Mouse (Mus musculus) heart, embryonic 15.5 days (tissue): ENCODE measurements around the gene Sv2b. TPM values are rescaled to one million over a fixed set of nuclear protein-coding genes. Genes with fewer than 3 reads are reported as not detected.
"Not testable (repeated sequence)": the region's sequence is repeated elsewhere in the genome, so short reads cannot be mapped to it uniquely, and the experiment has no call there.

Experiments
- ATAC-seq: fragments of 200-750 bp; cut with Nextera tagmentation; replicated peaks from 2 replicates; pipeline ENCODE4 v1.8.0; 2017; ENCODE audit warnings: low read depth, moderate TSS enrichment; ENCODE audit not compliant: insufficient number of reproducible peaks, insufficient read depth, low FRiP score
- H3K27ac ChIP-seq: fragments of 300-500 bp; sonication (generic); 2 replicates; pipeline ENCODE4 v1.5.1; 2015; ENCODE audit warnings: mild to moderate bottlenecking, inconsistent platforms
- H3K27me3 ChIP-seq: fragments of 300-500 bp; sonication (generic); 2 replicates; pipeline ENCODE4 v1.6.1; 2015; ENCODE audit warnings: inconsistent platforms
- H3K36me3 ChIP-seq: fragments of 300-500 bp; sonication (generic); 2 replicates; pipeline ENCODE4 v1.6.1; 2015; ENCODE audit warnings: mild to moderate bottlenecking, inconsistent platforms
- H3K4me1 ChIP-seq: fragments of 300-500 bp; sonication (generic); replicated peaks from 2 replicates; pipeline ENCODE4 v1.6.1; 2015; ENCODE audit warnings: inconsistent platforms
- H3K4me2 ChIP-seq: fragments of 300-500 bp; sonication (generic); 2 replicates; pipeline ENCODE4 v1.6.1; 2015; ENCODE audit warnings: inconsistent platforms, mild to moderate bottlenecking, moderate library complexity
- H3K4me3 ChIP-seq: fragments of 300-500 bp; sonication (generic); 2 replicates; pipeline ENCODE4 v1.5.1; 2015; ENCODE audit warnings: mild to moderate bottlenecking, inconsistent platforms
- H3K9ac ChIP-seq: fragments of 300-500 bp; sonication (generic); 2 replicates; pipeline ENCODE4 v1.6.1; 2015; ENCODE audit warnings: mild to moderate bottlenecking, inconsistent platforms
- H3K9me3 ChIP-seq: fragments of 300-500 bp; sonication (generic); replicated peaks from 2 replicates; pipeline ENCODE4 v1.6.1; 2016; ENCODE audit warnings: inconsistent platforms
- WGBS: fragments of 180-500 bp; shearing (Covaris S2); methylation state at CpG from one replicate; pipeline ENCODE4 v1.1.7; 2015; ENCODE audit warnings: mixed read lengths; 5-methylcytosine and 5-hydroxymethylcytosine counted together
- polyA plus RNA-seq: library from polyadenylated mRNA; unstranded; fragments of >200 nt; fragmentation: Nextera tagmentation; extraction: Ambion mirVana; gene quantifications from 2 replicates; pipeline ENCODE4 v1.2.1, GENCODE M21; 2015

Sv2b gene
- polyA plus RNA-seq, 1 experiment from 2014 or later: 0.49 TPM

DNA sequence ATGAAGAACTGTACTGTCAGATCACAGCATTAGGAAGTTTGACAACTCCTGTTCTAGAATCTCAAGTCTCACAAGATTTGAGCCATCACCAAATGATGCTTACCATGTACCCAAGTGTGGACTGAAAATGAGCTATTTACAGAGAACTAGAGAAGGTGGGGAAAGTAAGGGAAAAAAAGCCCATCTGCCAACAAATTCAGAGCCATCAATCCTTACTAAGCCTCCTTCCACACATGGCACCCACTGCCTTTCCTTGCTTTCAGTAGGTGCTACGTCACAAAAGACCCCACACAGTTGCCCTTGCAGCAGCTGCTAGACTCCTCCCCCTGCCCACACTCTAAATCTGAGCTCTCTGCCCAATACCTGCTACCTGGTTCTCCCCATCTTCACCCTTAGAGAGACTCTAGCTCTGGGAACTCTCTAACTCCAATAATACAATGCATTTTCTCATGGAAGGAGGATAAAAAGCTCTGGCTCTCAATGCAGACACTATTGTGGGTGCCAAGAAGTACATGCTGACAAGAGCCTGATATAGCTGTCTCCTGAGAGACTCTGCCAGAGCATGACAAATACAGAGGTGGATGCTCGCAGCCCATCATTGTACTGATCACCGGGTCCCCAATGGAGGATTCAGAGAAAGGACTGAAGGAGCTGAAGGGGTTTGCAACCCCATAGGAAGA, 101.0 kb downstream of the Sv2b start:
- Histone ChIP-seq H3K4me1 (no peaks in the 10 kb centered on the region), H3K27ac (no peak overlapping the region), H3K4me2 (no peak overlapping the region), H3K36me3 (no peaks in the 10 kb centered on the region), H3K27me3 (no peaks in the 10 kb centered on the region), H3K9me3 (no peaks in the 10 kb centered on the region), H3K4me3 (no peak overlapping the region), H3K9ac (no peak overlapping the region)
- 67% methylated on average over 3 of the region's 3 CpGs for WGBS
- ATAC-seq: no peak

DNA sequence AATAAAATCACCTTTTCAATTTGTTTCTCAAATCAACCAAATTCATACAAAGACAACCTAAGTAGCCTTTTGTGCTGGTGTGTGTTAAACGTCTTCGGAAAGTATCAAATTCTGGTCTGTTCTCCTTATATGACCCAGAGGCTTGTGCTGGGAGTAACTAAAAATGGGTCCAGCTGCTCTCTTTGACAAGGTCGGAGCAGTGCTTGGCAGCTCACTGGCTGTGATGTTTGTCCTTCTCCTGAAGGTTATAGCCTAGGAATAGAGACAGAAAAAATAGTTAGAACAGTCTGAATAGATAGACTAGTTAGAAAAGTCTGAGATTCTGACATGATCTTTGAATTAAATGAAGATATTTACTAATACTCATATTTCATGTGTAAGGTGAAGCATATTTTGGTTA, 102.4 kb downstream of the Sv2b start:
- H3K9ac ChIP-seq: no peak overlapping the region
- WGBS: 71% methylated on average over 3 of the region's 3 CpGs
- H3K36me3 ChIP-seq: no peaks in the 10 kb centered on the region
- H3K27ac ChIP-seq: no peak overlapping the region
- no peaks in the 10 kb centered on the region for H3K9me3 ChIP-seq
- no peaks in the 10 kb centered on the region for H3K27me3 ChIP-seq
- H3K4me3 ChIP-seq: no peak overlapping the region
- no peaks in the 10 kb centered on the region for H3K4me1 ChIP-seq
- no peak for ATAC-seq
- H3K4me2 ChIP-seq: no peak overlapping the region

DNA sequence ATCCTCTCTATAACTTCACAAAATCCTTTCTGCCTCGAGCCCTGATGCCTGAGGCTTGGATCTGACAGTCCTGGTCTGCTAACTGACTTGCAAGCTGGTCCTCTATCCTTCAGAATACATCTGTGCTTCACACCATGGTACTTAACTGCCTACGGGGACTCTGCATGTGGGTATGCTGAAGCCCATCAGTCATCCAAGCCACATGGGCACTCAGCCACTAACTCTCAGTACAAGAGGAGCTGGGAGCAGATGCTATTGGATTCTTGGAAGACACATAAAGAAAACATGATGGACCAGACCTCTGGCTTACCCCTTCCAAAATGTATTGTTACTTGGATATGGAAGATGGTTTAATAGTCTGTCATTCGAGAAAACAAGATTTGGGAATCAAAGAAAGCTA, 103.7 kb downstream of the Sv2b start:
- no peak overlapping the region for H3K4me2 ChIP-seq
- H3K27ac ChIP-seq: no peak overlapping the region
- H3K36me3 ChIP-seq: no peaks in the 10 kb centered on the region
- no peaks in the 10 kb centered on the region for H3K27me3 ChIP-seq
- no peak overlapping the region for H3K9ac ChIP-seq
- no peak for ATAC-seq
- 71% methylated on average over 3 of the region's 3 CpGs for WGBS
- no peaks in the 10 kb centered on the region for H3K4me1 ChIP-seq
- no peaks in the 10 kb centered on the region for H3K9me3 ChIP-seq
- H3K4me3 ChIP-seq: no peak overlapping the region

DNA sequence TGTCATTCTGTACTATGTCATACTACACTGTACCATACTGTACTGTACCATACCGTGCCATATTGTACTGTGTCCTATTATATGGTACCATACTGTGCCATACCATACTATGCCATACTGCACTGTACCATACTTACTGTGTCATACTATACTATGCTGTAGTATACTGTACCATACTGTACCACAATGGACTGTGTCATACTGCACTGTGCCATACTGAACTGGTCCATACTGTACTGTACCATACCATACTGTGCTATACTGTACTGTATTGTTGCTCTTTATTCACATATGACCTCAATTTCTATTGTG, 114.2 kb downstream of the Sv2b start:
- not testable (repeated sequence) for H3K27ac ChIP-seq, H3K9ac ChIP-seq, H3K36me3 ChIP-seq, H3K4me2 ChIP-seq, H3K27me3 ChIP-seq, H3K9me3 ChIP-seq, H3K4me3 ChIP-seq, ATAC-seq, H3K4me1 ChIP-seq
- WGBS: 91% methylated on average over 1 of the region's 1 CpGs

GRCm38 (mm10) chr7:75194158-75194918, 114.7 kb downstream of the Sv2b start:
- peak; percentile 31; the same call in 1 of the 2 replicates for ATAC-seq
- no peaks in the 10 kb centered on the region for H3K27me3 ChIP-seq
- no peak overlapping the region for H3K9ac ChIP-seq
- H3K4me3 ChIP-seq: no peak overlapping the region
- WGBS: 91% methylated on average over 4 of the region's 4 CpGs
- no peak overlapping the region for H3K4me2 ChIP-seq
- no peaks in the 10 kb centered on the region for H3K9me3 ChIP-seq
- H3K4me1 ChIP-seq: no peaks in the 10 kb centered on the region
- H3K36me3 ChIP-seq: no peaks in the 10 kb centered on the region
- no peak overlapping the region for H3K27ac ChIP-seq

GRCm38 (mm10) chr7:75190192-75190591, 118.9 kb downstream of the Sv2b start:
- Histone ChIP-seq H3K27ac (no peak overlapping the region), H3K4me3 (no peak overlapping the region), H3K27me3 (no peaks in the 10 kb centered on the region), H3K9me3 (no peaks in the 10 kb centered on the region), H3K36me3 (no peaks in the 10 kb centered on the region), H3K4me2 (no peak overlapping the region), H3K9ac (no peak overlapping the region), H3K4me1 (no peaks in the 10 kb centered on the region)
- no peak for ATAC-seq
- 70% methylated on average over 3 of the region's 3 CpGs for WGBS

DNA sequence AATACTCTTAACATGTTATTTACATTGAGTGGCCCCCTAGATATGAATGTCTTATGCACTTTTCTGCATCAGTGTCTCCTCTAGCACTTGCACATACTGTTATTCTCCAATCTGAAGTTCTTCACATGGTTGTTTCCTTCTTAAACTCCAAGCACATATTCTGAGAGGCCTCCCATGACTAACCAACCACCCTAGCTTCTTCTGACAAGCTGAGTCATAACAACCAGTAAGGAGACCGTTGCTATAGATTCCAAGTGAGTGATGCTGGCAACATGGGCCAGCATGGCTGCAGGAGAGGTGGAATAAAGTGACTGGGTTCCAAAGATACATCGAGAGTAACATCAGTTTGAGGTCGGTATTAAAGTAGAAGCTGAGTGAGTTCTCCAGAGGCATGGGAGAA, 134.0 kb downstream of the Sv2b start:
- ATAC-seq: no peak
- no peaks in the 10 kb centered on the region for H3K9me3 ChIP-seq
- 81% methylated on average over 3 of the region's 3 CpGs for WGBS
- no peak overlapping the region for H3K9ac ChIP-seq
- no peaks in the 10 kb centered on the region for H3K4me1 ChIP-seq
- no peak overlapping the region for H3K4me2 ChIP-seq
- H3K27me3 ChIP-seq: no peaks in the 10 kb centered on the region
- no peaks in the 10 kb centered on the region for H3K36me3 ChIP-seq
- no peak overlapping the region for H3K27ac ChIP-seq
- H3K4me3 ChIP-seq: no peak overlapping the region

DNA sequence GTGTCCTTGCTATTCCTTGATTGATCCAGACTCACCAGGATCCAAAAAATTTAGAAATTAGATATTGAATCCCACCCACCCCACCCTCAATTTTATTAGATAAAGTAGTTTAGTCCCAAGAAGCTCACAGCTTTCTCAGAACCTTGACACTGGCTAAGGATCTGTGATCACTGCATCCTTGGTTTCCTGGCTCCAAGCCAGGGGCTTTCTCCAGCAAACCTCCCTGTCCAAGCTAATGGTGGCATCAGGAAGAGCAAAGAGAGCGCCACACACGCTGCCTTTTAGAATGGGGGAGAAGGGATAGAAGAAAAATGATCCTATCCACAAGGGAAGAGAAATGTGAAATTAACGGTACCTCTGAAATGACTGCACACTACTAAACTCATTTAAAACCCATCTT, 141.6 kb downstream of the Sv2b start:
- no peak for ATAC-seq
- no peaks in the 10 kb centered on the region for H3K9me3 ChIP-seq
- H3K4me2 ChIP-seq: no peak overlapping the region
- H3K27ac ChIP-seq: no peak overlapping the region
- no peaks in the 10 kb centered on the region for H3K4me1 ChIP-seq
- no peak overlapping the region for H3K9ac ChIP-seq
- no peaks in the 10 kb centered on the region for H3K27me3 ChIP-seq
- H3K4me3 ChIP-seq: no peak overlapping the region
- WGBS: 82% methylated on average over 3 of the region's 3 CpGs
- no peaks in the 10 kb centered on the region for H3K36me3 ChIP-seq

- Histone ChIP-seq H3K4me3 (no peak overlapping the region), H3K36me3 (no peaks in the 10 kb centered on the region), H3K27me3 (no peaks in the 10 kb centered on the region), H3K9ac (no peak overlapping the region), H3K9me3 (no peaks in the 10 kb centered on the region), H3K4me2 (no peak overlapping the region), H3K4me1 (peaks cover 11% of the 10 kb centered on the region), H3K27ac (no peak overlapping the region)
- ATAC-seq: no peak
- 71% methylated on average over 1 of the region's 1 CpGs for WGBS
These were observed 161.9 kb downstream of the Sv2b start for GRCm38 (mm10) chr7:75147174-75147573.

DNA sequence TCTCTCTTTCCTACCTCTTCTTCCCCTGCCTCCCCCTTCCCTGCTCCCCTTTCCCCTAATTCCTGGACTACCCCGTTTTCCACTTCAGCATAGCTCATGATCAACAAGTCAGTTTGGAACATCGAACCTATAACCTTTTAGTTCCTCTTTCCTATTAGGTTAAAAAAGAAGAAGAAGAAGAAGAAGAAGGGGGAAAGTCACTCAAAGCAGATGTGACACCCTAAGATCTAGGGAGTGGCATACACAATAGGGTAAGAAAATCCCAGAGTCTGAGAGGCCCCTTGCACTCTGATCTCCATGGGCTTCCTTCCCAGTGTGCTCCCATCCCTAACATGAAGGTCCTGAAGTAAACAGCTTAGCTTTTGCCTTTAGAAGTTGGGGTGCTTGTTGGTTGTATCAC, 166.3 kb downstream of the Sv2b start:
- Histone ChIP-seq H3K36me3 (no peaks in the 10 kb centered on the region), H3K9me3 (no peaks in the 10 kb centered on the region), H3K27me3 (peaks cover 6% of the 10 kb centered on the region; the same call in 1 of the 2 replicates), H3K27ac (no peak overlapping the region), H3K4me3 (no peak overlapping the region), H3K4me2 (no peak overlapping the region), H3K4me1 (peaks cover 16% of the 10 kb centered on the region), H3K9ac (no peak overlapping the region)
- WGBS: 39% methylated on average over 2 of the region's 2 CpGs
- ATAC-seq: no peak

DNA sequence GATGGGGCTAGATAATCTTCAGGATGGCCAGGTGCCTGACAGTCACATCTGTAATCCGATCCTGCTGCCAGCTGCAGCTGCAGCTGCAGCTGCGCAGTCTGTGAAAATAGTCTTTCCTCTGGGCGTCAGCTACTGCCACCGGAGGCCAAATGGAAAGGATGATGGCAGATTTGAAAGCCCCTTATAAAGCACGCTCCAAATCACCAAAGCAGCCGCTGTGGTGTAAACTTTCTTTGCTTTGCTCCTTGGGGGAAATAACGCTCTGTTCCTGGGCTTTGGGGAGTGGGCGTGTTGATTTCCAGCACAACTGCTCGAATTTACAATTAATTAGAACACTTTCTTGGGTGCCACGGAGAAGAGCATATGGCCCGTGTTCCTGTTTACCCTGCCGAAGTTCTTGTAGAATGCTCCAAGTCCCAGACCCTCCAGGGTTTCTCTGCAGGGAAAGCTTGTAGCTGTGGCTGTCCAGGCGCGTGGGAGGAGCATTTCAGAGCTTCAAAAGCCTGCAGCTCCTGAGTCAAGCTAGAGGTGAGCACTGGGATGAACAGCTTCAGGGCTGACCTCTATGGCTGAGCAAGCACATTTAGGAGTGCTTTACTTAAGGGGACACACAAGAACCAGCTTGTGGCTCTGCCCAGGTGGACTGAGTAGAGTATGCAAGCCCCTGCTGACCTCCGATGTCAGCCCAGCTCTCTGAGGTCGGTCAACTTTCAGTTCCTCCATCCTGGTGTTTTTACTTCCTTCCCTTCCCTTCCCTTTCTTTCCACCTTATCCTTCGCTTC, 167.0 kb downstream of the Sv2b start:
- H3K9ac ChIP-seq: peak overlapping the region; percentile 22; the same call in 1 of the 2 replicates
- 10% methylated on average over 17 of the region's 17 CpGs for WGBS
- H3K36me3 ChIP-seq: no peaks in the 10 kb centered on the region
- H3K4me1 ChIP-seq: peaks cover 16% of the 10 kb centered on the region
- peak overlapping the region; percentile 36 for H3K4me3 ChIP-seq
- no peak for ATAC-seq
- H3K27me3 ChIP-seq: peaks cover 6% of the 10 kb centered on the region; the same call in 1 of the 2 replicates
- H3K27ac ChIP-seq: no peak overlapping the region
- H3K9me3 ChIP-seq: no peaks in the 10 kb centered on the region
- H3K4me2 ChIP-seq: peak overlapping the region; percentile 68
